Mouse (Mus musculus): ENCODE results near the gene Mcf2l.

- TF ChIP-seq ZNF384 (IDR thresholded peaks at IDR 0.05; ENCODE audit: low read depth, low read length), result no peak
- TF ChIP-seq ZC3H11A (IDR thresholded peaks at IDR 0.05; ENCODE audit: borderline replicate concordance, low read depth, low read length), result no peak
These were observed 174.0 kb downstream of the Mcf2l start for GRCm38 (mm10) chr8:13047652-13048051.
